Comparison of ENCODE assay signal across 14 mouse cellular contexts in genomic region chr19:39886699-39887098, GRCm38 (mm10). TPM values are rescaled to one million over a fixed set of nuclear protein-coding genes. Genes with fewer than 3 reads are reported as not detected.
A peak's percentile ranks its signal among the peaks of the same experiment; 100 is the strongest.
DNase-seq lines count a peak whose midpoint lies in the region; ATAC-seq and TF ChIP-seq lines count a peak whose summit lies in the region.
"Not testable (repeated sequence)": the region's sequence is repeated elsewhere in the genome, so short reads cannot be mapped to it uniquely, and the experiment has no call there.
"Had no signal": no experiment of that assay in that cellular context is flagged by ENCODE, and none has a peak within 500 bp of the region (broad histone marks: within the 10 kb centered on the region; RNA-seq: fewer than 3 reads in every experiment).

Gene Cyp2c69, minus strand, starts transcription at chr19:39886799.

- H3K4me3 ChIP-seq in liver, adult 2 months (ENCODE audit: insufficient read depth, low read depth, low read length), result peak within 1 kb of the TSS; percentile 47; the same call in 1 of the 2 replicates
- not testable (repeated sequence) for H3K4me3 ChIP-seq in liver, postnatal 0 days (ENCODE audit: low read depth, low read length)

- 0 out of 2 replicates have a peak, but pooled peaks have one; percentile 31 for ATAC-seq in liver, postnatal 0 days

- TF ChIP-seq POLR2A in liver, adult 2 months (IDR thresholded peaks at IDR 0.05; ENCODE audit: extremely low read depth, insufficient read depth, low read length), result not testable (repeated sequence)

- H3K27ac ChIP-seq in liver, adult 2 months (replicated peaks; ENCODE audit: insufficient read depth, low read depth, low read length); liver, postnatal 0 days (ENCODE audit: low read depth): not testable (repeated sequence)

- H3K79me2 ChIP-seq in liver, adult 2 months (ENCODE audit: control insufficient read depth, insufficient read depth, low read length), result not testable (repeated sequence)

- H3K9me3 ChIP-seq in liver, postnatal 0 days (ENCODE audit: low read length), result not testable (repeated sequence)

- H3K4me2 ChIP-seq in liver, postnatal 0 days (ENCODE audit: low read depth, low read length), result 0 out of 2 replicates have a peak within 1 kb of the TSS, but pooled peaks have one; percentile 7

- not testable (repeated sequence) for H3K9ac ChIP-seq in liver, adult 2 months (ENCODE audit: low read depth, low read length); liver, postnatal 0 days (replicated peaks)

- DNase-seq in adrenal gland, postnatal 14 days; liver, postnatal 0 days: not testable (repeated sequence)
- peak; percentile 51 for DNase-seq in liver, adult 2 months (ENCODE audit: extremely low read depth, low read depth, low spot score)

- H3K27me3 ChIP-seq in liver, adult 2 months (ENCODE audit: control insufficient read depth, insufficient read depth, low read length); liver, postnatal 0 days (ENCODE audit: insufficient read depth, low read length): not testable (repeated sequence)

- not testable (repeated sequence) for H3K36me3 ChIP-seq in liver, adult 2 months (ENCODE audit: control insufficient read depth, insufficient read depth, low read length); liver, postnatal 0 days (replicated peaks; ENCODE audit: insufficient read depth, low read length)

- not testable (repeated sequence) for H3K4me1 ChIP-seq in liver, adult 2 months (ENCODE audit: control insufficient read depth, insufficient read depth, low read length); liver, postnatal 0 days (ENCODE audit: insufficient read depth)

- TF ChIP-seq EP300 in liver, postnatal 0 days (IDR thresholded peaks at IDR 0.05; ENCODE audit: low read depth), result not testable (repeated sequence)

- WGBS in liver, adult 2 months, result 19% methylated on average over 3 of the region's 3 CpGs
- 60% methylated on average over 3 of the region's 3 CpGs for WGBS in liver, postnatal 0 days (ENCODE audit: insufficient replicate concordance)

- TF ChIP-seq CTCF in liver, adult 2 months (IDR thresholded peaks at IDR 0.05; ENCODE audit: low read depth, low read length); liver, postnatal 0 days (IDR thresholded peaks at IDR 0.05; ENCODE audit: low read depth): not testable (repeated sequence)

RNA-seq across cellular contexts. Expression of gene Cyp2c69, which starts in this region (rescaled TPM):
- total RNA-seq in adrenal gland, postnatal 14 days (2021), result 0.49 and 15.5 TPM in 2 replicates
- total RNA-seq in liver, adult 2 months (2014; rRNA removed), result 1,204 and 1,265 TPM in 2 replicates
- 457 and 608 TPM in 2 replicates for polyA plus RNA-seq in liver, adult 2 months (2012; rRNA removed)
- polyA plus RNA-seq in liver, postnatal 0 days (2015; fragmentation: Nextera tagmentation; extraction: Ambion mirVana), result 145 and 183 TPM in 2 replicates
- total RNA-seq: adrenal gland, postnatal 25 days; adrenal gland, postnatal 36 days; CH12.LX; G1E; MEL had no signal
- polyA plus RNA-seq: activated CD4-positive, CD25-positive, alpha-beta regulatory T cell, adult 4 months; brain, embryonic 14.5 days; C2C12; CD4-positive, CD25-positive, alpha-beta regulatory T cell, adult 4 months; cerebellum, adult 2 months; G1E; Patski had no signal

Comparison
In these comparisons a context has a peak if more than half of its experiments do, and no peak if none do; other contexts are left out.
1. RNA of gene Cyp2c69 (total RNA-seq): 1,204 to 1,265 TPM in liver, adult 2 months; 0.49 to 15.5 TPM in adrenal gland, postnatal 14 days; every median in the first group is over 10 times any median in the second.